Mouse (Mus musculus): ENCODE measurements around the gene Pard6b. TPM values are rescaled to one million over a fixed set of nuclear protein-coding genes. Genes with fewer than 3 reads are reported as not detected.
"Not testable (repeated sequence)": the region's sequence is repeated elsewhere in the genome, so short reads cannot be mapped to it uniquely, and the experiment has no call there.

The Pard6b gene
- polyA plus RNA-seq, 1 experiment from 2014 or later = 7.5 TPM

GRCm38 (mm10) chr2:168106701-168107178, 25.9 kb downstream of the Pard6b start:
- Histone ChIP-seq H3K9ac (no peak overlapping the region; the same call in 1 of the 2 replicates), H3K4me2 (peak overlapping the region; percentile 48), H3K9me3 (no peaks in the 10 kb centered on the region), H3K27ac (peak overlapping the region; percentile 82), H3K4me1 (peaks cover 12% of the 10 kb centered on the region), H3K4me3 (peak overlapping the region; percentile 18), H3K27me3 (replicated peaks) (no peaks in the 10 kb centered on the region), H3K36me3 (replicated peaks) (no peaks in the 10 kb centered on the region)
- WGBS = 36% methylated on average over 20 of the region's 20 CpGs
- ATAC-seq (replicated peaks) = peak; percentile 70

DNA sequence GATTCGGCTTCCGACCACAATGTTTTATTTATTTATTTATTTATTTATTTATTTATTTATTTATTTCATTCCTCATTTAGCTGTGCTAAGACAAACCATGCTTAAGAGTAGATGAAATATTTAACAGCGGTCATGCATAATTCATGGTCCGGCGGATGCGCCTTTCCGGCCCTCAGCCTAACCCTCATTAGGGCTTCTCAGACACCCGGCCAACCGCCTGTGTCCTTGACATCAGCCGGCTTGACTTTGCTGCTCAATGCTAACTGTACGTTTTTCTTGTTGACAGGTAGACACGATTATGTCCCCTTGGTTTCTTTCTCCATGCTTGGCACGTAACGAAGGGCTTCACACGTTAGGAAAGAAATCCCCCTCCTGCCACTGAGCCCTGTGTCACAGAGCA, 26.6 kb downstream of the Pard6b start:
- whole genome bisulfite sequencing = 48% methylated on average over 15 of the region's 15 CpGs
- Histone ChIP-seq H3K4me1 (peaks cover 12% of the 10 kb centered on the region), H3K9me3 (no peaks in the 10 kb centered on the region), H3K9ac (no peak overlapping the region), H3K27ac (peak overlapping the region; percentile 82), H3K4me3 (no peak overlapping the region), H3K36me3 (replicated peaks) (no peaks in the 10 kb centered on the region), H3K4me2 (peak overlapping the region; percentile 48; the same call in 1 of the 2 replicates), H3K27me3 (replicated peaks) (no peaks in the 10 kb centered on the region)
- ATAC-seq (replicated peaks) = peak; percentile 65; the same call in 1 of the 2 replicates

- not testable (repeated sequence) for ATAC-seq (replicated peaks); H3K36me3 ChIP-seq (replicated peaks); H3K9me3 ChIP-seq; H3K27ac ChIP-seq; H3K4me3 ChIP-seq; H3K27me3 ChIP-seq (replicated peaks); H3K9ac ChIP-seq; H3K4me2 ChIP-seq
- 82% methylated on average over 6 of the region's 6 CpGs for WGBS
- H3K4me1 ChIP-seq = peaks cover 12% of the 10 kb centered on the region
Observed at GRCm38 (mm10) chr2:168107901-168108300, 27.1 kb downstream of the Pard6b start.

DNA sequence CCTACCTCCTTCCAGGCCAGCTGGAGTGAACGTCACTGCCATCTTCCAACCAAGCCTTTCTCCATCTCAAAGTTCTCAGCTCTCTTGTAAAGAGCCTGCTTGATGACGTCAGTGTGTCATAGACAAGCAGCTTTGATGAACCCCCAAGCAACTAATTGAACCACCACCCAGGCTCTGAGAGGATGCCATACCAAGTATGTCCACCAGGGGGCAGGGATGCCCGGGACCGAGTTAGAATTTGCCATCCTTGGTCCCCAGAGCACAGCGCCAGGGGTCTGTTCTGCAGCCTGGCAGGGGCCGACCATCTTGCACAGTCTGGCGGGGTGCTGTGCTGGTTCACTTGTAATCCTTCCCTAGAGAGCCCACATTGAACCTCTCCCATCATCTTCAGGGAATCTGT, 31.1 kb downstream of the Pard6b start:
- H3K9ac ChIP-seq = no peak overlapping the region
- H3K4me1 ChIP-seq = peaks cover 16% of the 10 kb centered on the region
- no peaks in the 10 kb centered on the region for H3K36me3 ChIP-seq (replicated peaks)
- H3K4me2 ChIP-seq = no peak overlapping the region
- 11% methylated on average over 7 of the region's 7 CpGs for WGBS
- ATAC-seq (replicated peaks) = no peak
- H3K9me3 ChIP-seq = no peaks in the 10 kb centered on the region
- H3K27ac ChIP-seq = no peak overlapping the region
- H3K4me3 ChIP-seq = no peak overlapping the region
- H3K27me3 ChIP-seq (replicated peaks) = no peaks in the 10 kb centered on the region; the same call in 1 of the 2 replicates

DNA sequence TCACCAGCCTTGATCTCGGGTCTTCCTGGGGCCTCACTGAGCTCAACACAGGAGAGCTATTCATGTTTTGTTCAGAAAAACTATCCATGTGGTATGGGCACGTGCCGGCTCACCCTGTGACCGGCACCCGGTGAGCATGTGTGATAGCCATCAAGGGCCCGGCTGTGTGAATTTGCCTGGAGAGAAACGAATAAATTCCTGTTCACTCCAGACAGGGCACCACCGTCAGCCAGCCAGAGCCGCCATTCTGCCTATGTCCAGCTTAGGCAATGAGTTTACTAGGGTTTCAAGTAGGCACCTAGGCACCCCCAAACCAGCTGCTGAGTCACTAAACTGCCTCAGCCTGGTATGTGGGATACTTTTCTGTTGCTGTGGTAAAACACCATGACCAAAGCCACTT, 32.5 kb downstream of the Pard6b start:
- H3K36me3 ChIP-seq (replicated peaks) = no peaks in the 10 kb centered on the region
- no peak for ATAC-seq (replicated peaks)
- no peak overlapping the region for H3K4me3 ChIP-seq
- no peak overlapping the region for H3K9ac ChIP-seq
- H3K4me2 ChIP-seq = no peak overlapping the region
- 83% methylated on average over 9 of the region's 9 CpGs for WGBS
- no peaks in the 10 kb centered on the region for H3K9me3 ChIP-seq
- H3K27me3 ChIP-seq (replicated peaks) = peaks cover 4% of the 10 kb centered on the region; the same call in 1 of the 2 replicates
- H3K4me1 ChIP-seq = peaks cover 17% of the 10 kb centered on the region
- no peak overlapping the region for H3K27ac ChIP-seq

- ATAC-seq (replicated peaks) = no peak
- H3K36me3 ChIP-seq (replicated peaks) = no peaks in the 10 kb centered on the region
- H3K4me3 ChIP-seq = no peak overlapping the region
- no peak overlapping the region for H3K9ac ChIP-seq
- 84% methylated on average over 5 of the region's 5 CpGs for WGBS
- H3K4me1 ChIP-seq = peaks cover 17% of the 10 kb centered on the region
- no peak overlapping the region for H3K4me2 ChIP-seq
- peaks cover 4% of the 10 kb centered on the region; the same call in 1 of the 2 replicates for H3K27me3 ChIP-seq (replicated peaks)
- no peaks in the 10 kb centered on the region for H3K9me3 ChIP-seq
- H3K27ac ChIP-seq = no peak overlapping the region
Observed at GRCm38 (mm10) chr2:168113692-168114091, 32.9 kb downstream of the Pard6b start.

DNA sequence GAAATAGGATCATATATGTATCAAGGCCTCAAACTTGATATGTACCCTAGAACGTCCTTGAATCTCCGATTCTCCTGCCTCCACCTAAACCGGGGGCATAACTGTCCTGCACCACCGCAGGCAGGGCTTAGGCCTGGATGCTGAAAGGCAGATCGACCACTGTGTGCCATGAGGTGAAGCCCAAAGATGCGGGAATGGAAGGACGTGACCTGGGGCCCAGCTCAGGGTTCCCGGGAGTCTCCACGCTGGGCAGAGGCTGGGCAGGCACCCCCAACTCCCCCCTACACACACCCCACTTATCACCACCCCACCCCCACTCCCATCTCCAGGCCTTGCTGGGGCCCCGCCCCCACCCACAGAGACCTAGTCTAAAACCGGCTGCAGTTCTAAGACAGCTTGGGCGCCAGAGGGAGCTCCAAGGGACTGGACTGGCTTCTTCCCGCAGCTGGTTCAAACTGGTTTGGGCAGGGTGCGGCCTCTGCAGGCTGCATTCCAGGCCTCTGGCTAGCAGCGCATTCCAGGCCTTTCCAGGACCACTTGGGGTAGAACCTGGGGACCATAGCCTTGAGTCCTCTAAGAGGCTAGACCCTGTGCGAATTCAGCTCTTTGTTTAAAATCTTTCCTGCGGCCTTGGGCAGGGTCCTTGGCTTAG, 34.0 kb downstream of the Pard6b start:
- WGBS = 13% methylated on average over 17 of the region's 17 CpGs
- Histone ChIP-seq H3K9me3 (no peaks in the 10 kb centered on the region), H3K4me1 (peaks cover 17% of the 10 kb centered on the region), H3K4me3 (no peak overlapping the region), H3K4me2 (no peak overlapping the region), H3K27me3 (replicated peaks) (peaks cover 4% of the 10 kb centered on the region; the same call in 1 of the 2 replicates), H3K27ac (no peak overlapping the region), H3K36me3 (replicated peaks) (no peaks in the 10 kb centered on the region), H3K9ac (no peak overlapping the region)
- peak; percentile 21; the same call in 1 of the 2 replicates for ATAC-seq (replicated peaks)

- Histone ChIP-seq H3K27me3 (replicated peaks) (peaks cover 4% of the 10 kb centered on the region; the same call in 1 of the 2 replicates), H3K4me1 (peaks cover 17% of the 10 kb centered on the region), H3K9ac (no peak overlapping the region), H3K4me2 (no peak overlapping the region), H3K4me3 (no peak overlapping the region), H3K36me3 (replicated peaks) (no peaks in the 10 kb centered on the region), H3K9me3 (no peaks in the 10 kb centered on the region), H3K27ac (no peak overlapping the region)
- ATAC-seq (replicated peaks) = no peak
- 93% methylated on average over 3 of the region's 3 CpGs for WGBS
Observed at GRCm38 (mm10) chr2:168115826-168116225, 35.0 kb downstream of the Pard6b start.

- no peaks in the 10 kb centered on the region for H3K9me3 ChIP-seq
- H3K4me2 ChIP-seq = peak overlapping the region; percentile 59
- peaks cover 4% of the 10 kb centered on the region; the same call in 1 of the 2 replicates for H3K27me3 ChIP-seq (replicated peaks)
- peaks cover 17% of the 10 kb centered on the region for H3K4me1 ChIP-seq
- H3K36me3 ChIP-seq (replicated peaks) = no peaks in the 10 kb centered on the region
- peak overlapping the region; percentile 40 for H3K9ac ChIP-seq
- peak overlapping the region; percentile 36 for H3K4me3 ChIP-seq
- H3K27ac ChIP-seq = no peak overlapping the region
- ATAC-seq (replicated peaks) = peak; percentile 41; the same call in 1 of the 2 replicates
- 1% methylated on average over 37 of the region's 37 CpGs for WGBS
Observed at GRCm38 (mm10) chr2:168117147-168117546, 36.3 kb downstream of the Pard6b start.

DNA sequence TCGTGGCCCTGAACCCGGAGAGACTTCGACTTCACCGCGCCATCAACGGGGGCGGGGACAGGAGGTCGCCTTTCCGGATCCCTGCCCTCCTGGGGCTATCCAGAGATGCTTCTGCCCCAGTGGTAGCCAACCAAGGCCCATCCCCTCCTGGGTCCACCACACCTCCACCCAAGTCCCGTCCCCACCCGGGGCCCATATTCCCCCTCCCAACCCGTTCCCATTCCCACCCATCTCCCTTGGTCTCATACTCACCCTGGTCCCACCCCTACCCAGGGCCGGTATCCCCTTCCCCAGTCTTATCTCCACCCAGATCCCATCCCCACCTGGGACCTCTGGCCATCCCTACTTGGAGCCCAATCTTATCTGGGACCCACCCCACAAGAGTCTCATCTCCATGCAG, 36.7 kb downstream of the Pard6b start:
- Histone ChIP-seq H3K36me3 (replicated peaks) (no peaks in the 10 kb centered on the region), H3K4me2 (peak overlapping the region; percentile 59), H3K9ac (0 out of 2 replicates have a peak overlapping the region, but pooled peaks have one; percentile 40), H3K27me3 (replicated peaks) (peaks cover 4% of the 10 kb centered on the region; the same call in 1 of the 2 replicates), H3K4me3 (peak overlapping the region; percentile 36), H3K9me3 (no peaks in the 10 kb centered on the region), H3K4me1 (peaks cover 17% of the 10 kb centered on the region), H3K27ac (no peak overlapping the region)
- ATAC-seq (replicated peaks) = peak; percentile 43; the same call in 1 of the 2 replicates
- 1% methylated on average over 13 of the region's 13 CpGs for WGBS

- no peak overlapping the region for H3K9ac ChIP-seq
- 45% methylated on average over 16 of the region's 16 CpGs for WGBS
- no peak overlapping the region for H3K4me3 ChIP-seq
- peaks cover 17% of the 10 kb centered on the region for H3K4me1 ChIP-seq
- no peaks in the 10 kb centered on the region for H3K9me3 ChIP-seq
- no peaks in the 10 kb centered on the region for H3K36me3 ChIP-seq (replicated peaks)
- peak overlapping the region; percentile 59; the same call in 1 of the 2 replicates for H3K4me2 ChIP-seq
- peaks cover 4% of the 10 kb centered on the region; the same call in 1 of the 2 replicates for H3K27me3 ChIP-seq (replicated peaks)
- H3K27ac ChIP-seq = no peak overlapping the region
- ATAC-seq (replicated peaks) = no peak
Observed at GRCm38 (mm10) chr2:168117967-168118366, 37.2 kb downstream of the Pard6b start.

DNA sequence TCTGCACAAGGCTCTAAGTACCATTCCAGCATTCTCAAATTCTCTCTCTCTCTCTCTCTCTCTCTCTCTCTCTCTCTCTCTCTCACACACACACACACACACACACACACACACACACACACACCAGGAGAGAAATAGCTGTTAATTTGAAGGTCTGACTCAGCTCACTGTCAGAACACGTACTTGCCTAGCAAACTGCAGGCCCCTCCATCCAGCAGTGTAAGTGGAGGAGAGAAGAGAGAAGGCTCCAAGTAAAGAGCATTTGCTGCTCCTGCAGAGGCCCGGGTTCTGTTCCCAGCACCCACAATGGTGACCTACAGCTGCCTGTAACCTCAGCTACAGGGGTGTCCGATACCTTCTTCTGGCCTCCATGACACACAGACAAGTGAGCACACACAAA, 37.7 kb downstream of the Pard6b start:
- Histone ChIP-seq H3K36me3 (replicated peaks) (no peaks in the 10 kb centered on the region), H3K4me1 (peaks cover 17% of the 10 kb centered on the region), H3K9me3 (no peaks in the 10 kb centered on the region), H3K9ac (no peak overlapping the region), H3K4me3 (no peak overlapping the region), H3K27ac (no peak overlapping the region), H3K27me3 (replicated peaks) (peaks cover 4% of the 10 kb centered on the region; the same call in 1 of the 2 replicates), H3K4me2 (no peak overlapping the region)
- ATAC-seq (replicated peaks) = no peak
- 76% methylated on average over 3 of the region's 3 CpGs for WGBS

Measured in midbrain, embryonic 15.5 days (tissue).